7 mouse cellular contexts compared by ENCODE assay signal in genomic region chr14:105034712-105035377, GRCm38 (mm10).
DNase-seq lines count a peak whose midpoint lies in the region; ATAC-seq and TF ChIP-seq lines count a peak whose summit lies in the region.

No protein-coding gene starts in this region.

- WGBS in kidney, embryonic 16.5 days: 33% methylated on average over 14 of the region's 14 CpGs
- 34% methylated on average over 14 of the region's 14 CpGs for WGBS in limb, embryonic 14.5 days

- H3K4me1 ChIP-seq in kidney, embryonic 16.5 days (ENCODE audit: insufficient read depth, low read length): no peaks in the 10 kb centered on the region
- H3K4me1 ChIP-seq in limb, embryonic 14.5 days (ENCODE audit: control insufficient read depth, insufficient read depth, low read length): no peaks in the 10 kb centered on the region

- DNase-seq in kidney, adult 11 months: no peak
- DNase-seq in Muller cell, postnatal 12 days (ENCODE audit: inconsistent ontology term): peak; percentile 27
- DNase-seq in limb, embryonic 14.5 days (ENCODE audit: low spot score): peak; percentile 14
- no peak for DNase-seq in cerebellum, adult 11 months

- no peak overlapping the region for H3K9ac ChIP-seq in kidney, embryonic 16.5 days (replicated peaks; ENCODE audit: low read length)
- H3K9ac ChIP-seq in limb, embryonic 14.5 days (ENCODE audit: low read depth, low read length, severe bottlenecking): no peak overlapping the region

- H3K9me3 ChIP-seq in kidney, embryonic 16.5 days (ENCODE audit: low read length): no peaks in the 10 kb centered on the region
- H3K9me3 ChIP-seq in limb, embryonic 14.5 days (ENCODE audit: control insufficient read depth, low read length): no peaks in the 10 kb centered on the region

- peak overlapping the region; percentile 51 for H3K4me2 ChIP-seq in kidney, embryonic 16.5 days (replicated peaks; ENCODE audit: low read depth, low read length)
- peak overlapping the region; percentile 29 for H3K4me2 ChIP-seq in limb, embryonic 14.5 days (replicated peaks; ENCODE audit: low read depth, low read length, severe bottlenecking)

- H3K4me3 ChIP-seq in kidney, embryonic 16.5 days (ENCODE audit: low read length): peak overlapping the region; percentile 31; the same call in 1 of the 2 replicates
- 0 out of 2 replicates have a peak overlapping the region, but pooled peaks have one; percentile 5 for H3K4me3 ChIP-seq in limb, embryonic 14.5 days (replicated peaks; ENCODE audit: low read length)

- ATAC-seq in kidney, embryonic 16.5 days (ENCODE audit: low FRiP score, low TSS enrichment): peak; percentile 82; the same call in 1 of the 2 replicates
- peak; percentile 86 for ATAC-seq in common myeloid progenitor, adult 5-6 weeks (replicated peaks; ENCODE audit: low read depth, poor library complexity, severe bottlenecking)
- no peak for ATAC-seq in limb, embryonic 14.5 days (ENCODE audit: low FRiP score, low read depth)
- no peak for ATAC-seq in erythroblast, adult 5-6 weeks (replicated peaks; ENCODE audit: low FRiP score, poor library complexity, severe bottlenecking)

- no peaks in the 10 kb centered on the region for H3K36me3 ChIP-seq in kidney, embryonic 16.5 days (ENCODE audit: insufficient read depth, low read length)
- H3K36me3 ChIP-seq in limb, embryonic 14.5 days (ENCODE audit: control insufficient read depth, insufficient read depth, low read length): no peaks in the 10 kb centered on the region

- H3K27me3 ChIP-seq in kidney, embryonic 16.5 days (ENCODE audit: insufficient read depth, low read length): no peaks in the 10 kb centered on the region
- H3K27me3 ChIP-seq in limb, embryonic 14.5 days (ENCODE audit: control insufficient read depth, insufficient read depth, low read length): no peaks in the 10 kb centered on the region

- TF ChIP-seq POLR2A in limb, embryonic 14.5 days (IDR thresholded peaks at IDR 0.05; ENCODE audit: borderline replicate concordance, extremely low read depth, insufficient read depth, insufficient read length): no peak

- no peak overlapping the region for H3K27ac ChIP-seq in kidney, embryonic 16.5 days (ENCODE audit: low read length)
- no peak overlapping the region for H3K27ac ChIP-seq in limb, embryonic 14.5 days (replicated peaks; ENCODE audit: low read depth, low read length)

Comparison
In these comparisons a context has a peak if more than half of its experiments do, and no peak if none do; other contexts are left out.
1. ATAC-seq: peak in kidney, embryonic 16.5 days (single experiment) and common myeloid progenitor, adult 5-6 weeks (single experiment); none in limb, embryonic 14.5 days (single experiment) and erythroblast, adult 5-6 weeks (single experiment).
2. DNase-seq: peak in Muller cell, postnatal 12 days (single experiment) and limb, embryonic 14.5 days (single experiment); none in kidney, adult 11 months (single experiment) and cerebellum, adult 11 months (single experiment).